Mouse (Mus musculus) adipocyte (in vitro differentiated cells): ENCODE measurements at regions not wholly inside any gene's neighbourhood (a gene's known extent, or its start where the extent isn't known, plus 50 kb on each side); places are given as distances from the start of the nearest gene placed in this dataset.

Experiments
- DNase-seq: peaks from one replicate; pipeline ENCODE4 v3.0.0-alpha.2; 2016; ENCODE audit warnings: low spot score

GRCm38 (mm10) chr19:42673133-42673532 is 60.5 kb upstream of the Loxl4 start:
- no peak for DNase-seq

DNA sequence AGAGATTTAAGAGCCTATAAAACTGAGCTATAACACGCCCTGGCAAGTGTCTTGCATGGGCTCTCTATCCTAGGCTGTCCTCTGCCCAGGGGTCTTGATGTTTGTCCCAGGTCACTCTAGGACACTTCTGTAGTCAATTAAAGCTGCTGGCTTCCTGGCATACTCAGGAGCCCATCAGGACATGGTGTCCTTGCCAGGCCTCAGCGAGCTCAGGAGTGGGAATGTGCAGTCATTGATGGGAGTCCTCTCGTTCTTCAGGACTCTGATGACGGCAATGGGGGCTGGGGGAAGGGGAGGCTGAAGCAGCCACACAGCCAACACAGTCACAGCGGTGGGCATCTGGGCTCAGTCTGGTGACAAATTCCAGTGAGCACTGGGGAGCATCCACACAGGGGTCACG is 57.3 kb upstream of the Loxl4 start:
- no peak for DNase-seq

- DNase-seq = peak; percentile 55
Observed at GRCm38 (mm10) chr19:42668385-42669098, 55.9 kb upstream of the Loxl4 start.

DNA sequence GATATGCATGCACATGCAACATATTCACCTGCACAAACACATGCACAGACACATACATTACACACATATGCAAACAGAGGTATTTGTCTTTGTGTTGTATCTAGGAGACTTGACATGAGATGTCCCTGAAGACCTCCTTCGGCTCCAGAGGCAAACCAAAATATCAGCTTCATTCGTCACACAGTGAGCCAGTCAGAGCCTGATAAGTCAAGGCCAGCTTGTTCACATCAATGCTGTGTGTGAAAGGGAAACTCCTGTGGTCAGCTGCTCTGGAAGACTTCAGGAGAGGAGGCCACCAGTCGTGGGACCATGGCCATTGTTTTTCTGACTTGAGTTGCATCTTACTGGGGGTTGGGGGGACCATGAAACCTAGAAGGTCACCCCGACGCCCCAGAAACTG is 54.3 kb upstream of the Loxl4 start:
- DNase-seq = no peak
